Mouse (Mus musculus) intestine, embryonic 16.5 days (tissue): ENCODE data around the gene Dtx1. TPM values are rescaled to one million over a fixed set of nuclear protein-coding genes. Genes with fewer than 3 reads are reported as not detected.

Experiments used
- ATAC-seq: fragments of 200-750 bp; cut with Nextera tagmentation; 2 replicates; pipeline ENCODE4 v1.8.0; 2017; ENCODE audit warnings: moderate TSS enrichment, moderate library complexity
- H3K27ac ChIP-seq: fragments of 300-500 bp; sonication (generic); 2 replicates; pipeline ENCODE4 v1.5.1; 2014; ENCODE audit warnings: mild to moderate bottlenecking, low read length
- H3K27me3 ChIP-seq: fragments of 300-500 bp; sonication (generic); replicated peaks from 2 replicates; pipeline ENCODE4 v1.6.1; 2014; ENCODE audit warnings: low read length, control low read depth, mixed read lengths; ENCODE audit not compliant: control insufficient read depth, insufficient read depth
- H3K36me3 ChIP-seq: fragments of 300-500 bp; sonication (generic); 2 replicates; pipeline ENCODE4 v1.6.1; 2014; ENCODE audit warnings: low read length, control low read depth; ENCODE audit not compliant: control insufficient read depth, insufficient read depth
- H3K4me1 ChIP-seq: fragments of 300-500 bp; sonication (generic); 2 replicates; pipeline ENCODE4 v1.6.1; 2014; ENCODE audit warnings: low read length, control low read depth, mixed read lengths; ENCODE audit not compliant: control insufficient read depth, insufficient read depth
- H3K4me2 ChIP-seq: fragments of 300-500 bp; sonication (generic); 2 replicates; pipeline ENCODE4 v1.6.1; 2014; ENCODE audit warnings: low read depth, low read length, control low read depth
- H3K4me3 ChIP-seq: fragments of 300-500 bp; sonication (generic); 2 replicates; pipeline ENCODE4 v1.5.1; 2014; ENCODE audit warnings: mild to moderate bottlenecking, low read length
- H3K9ac ChIP-seq: fragments of 300-500 bp; sonication (generic); 2 replicates; pipeline ENCODE4 v1.6.1; 2014; ENCODE audit warnings: low read depth, low read length
- H3K9me3 ChIP-seq: fragments of 300-500 bp; sonication (generic); 2 replicates; pipeline ENCODE4 v1.6.1; 2016; ENCODE audit warnings: low read length, control low read depth; ENCODE audit not compliant: control insufficient read depth
- WGBS: fragments of 180-500 bp; shearing (Covaris S2); extraction: QIAGEN DNeasy Blood & Tissue Kit; methylation state at CpG from one replicate; pipeline ENCODE4 v1.1.7; 2014; 5-methylcytosine and 5-hydroxymethylcytosine counted together
- polyA plus RNA-seq: library from polyadenylated mRNA; unstranded; fragments of >200 nt; fragmentation: Nextera tagmentation; extraction: Ambion mirVana; gene quantifications from 2 replicates; pipeline ENCODE4 v1.2.1, GENCODE M21; 2015

Gene Dtx1
- polyA plus RNA-seq, 1 experiment from 2014 or later = 3.0 TPM

- H3K27me3 ChIP-seq = peaks cover 23% of the 10 kb centered on the region
- no peak overlapping the region for H3K4me2 ChIP-seq
- ATAC-seq = no peak
- H3K4me3 ChIP-seq = no peak overlapping the region
- H3K4me1 ChIP-seq = no peaks in the 10 kb centered on the region
- no peaks in the 10 kb centered on the region for H3K36me3 ChIP-seq
- H3K9ac ChIP-seq = no peak overlapping the region
- no peak overlapping the region for H3K27ac ChIP-seq
- 73% methylated on average over 3 of the region's 3 CpGs for WGBS
- no peaks in the 10 kb centered on the region for H3K9me3 ChIP-seq
Measured at GRCm38 (mm10) chr5:120687484-120687851, 24.3 kb downstream of the Dtx1 start.

GRCm38 (mm10) chr5:120686749-120687483 is 24.8 kb downstream of the Dtx1 start:
- Histone ChIP-seq H3K4me3 (no peak overlapping the region), H3K27ac (no peak overlapping the region), H3K4me2 (no peak overlapping the region), H3K36me3 (no peaks in the 10 kb centered on the region), H3K4me1 (no peaks in the 10 kb centered on the region), H3K9ac (no peak overlapping the region), H3K9me3 (no peaks in the 10 kb centered on the region), H3K27me3 (peaks cover 28% of the 10 kb centered on the region)
- WGBS = 71% methylated on average over 6 of the region's 6 CpGs
- ATAC-seq = no peak

- no peaks in the 10 kb centered on the region for H3K36me3 ChIP-seq
- H3K9ac ChIP-seq = no peak overlapping the region
- H3K4me2 ChIP-seq = no peak overlapping the region
- WGBS = 74% methylated on average over 8 of the region's 8 CpGs
- H3K27me3 ChIP-seq = peaks cover 20% of the 10 kb centered on the region
- peaks cover under 1% of the 10 kb centered on the region; the same call in 1 of the 2 replicates for H3K4me1 ChIP-seq
- no peak for ATAC-seq
- no peaks in the 10 kb centered on the region for H3K9me3 ChIP-seq
- no peak overlapping the region for H3K4me3 ChIP-seq
- H3K27ac ChIP-seq = no peak overlapping the region
Measured at GRCm38 (mm10) chr5:120685678-120686077, 26.0 kb downstream of the Dtx1 start.

GRCm38 (mm10) chr5:120682982-120683771 is 28.6 kb downstream of the Dtx1 start:
- WGBS = 12% methylated on average over 24 of the region's 24 CpGs

GRCm38 (mm10) chr5:120680918-120681317 is 30.8 kb downstream of the Dtx1 start:
- H3K9ac ChIP-seq = peak overlapping the region; percentile 50; the same call in 1 of the 2 replicates
- WGBS = 88% methylated on average over 18 of the region's 18 CpGs
- H3K4me2 ChIP-seq = no peak overlapping the region

More at GRCm38 (mm10) chr5:120682982-120683771, 28.6 kb downstream of the Dtx1 start:
- H3K36me3 ChIP-seq = no peaks in the 10 kb centered on the region
- H3K9ac ChIP-seq = no peak overlapping the region
- peaks cover 20% of the 10 kb centered on the region for H3K27me3 ChIP-seq
- H3K27ac ChIP-seq = no peak overlapping the region
- no peak for ATAC-seq
- H3K4me2 ChIP-seq = no peak overlapping the region
- no peaks in the 10 kb centered on the region for H3K9me3 ChIP-seq
- peaks cover 11% of the 10 kb centered on the region for H3K4me1 ChIP-seq
- H3K4me3 ChIP-seq = no peak overlapping the region

GRCm38 (mm10) chr5:120679676-120680555 is 31.8 kb downstream of the Dtx1 start:
- no peaks in the 10 kb centered on the region for H3K36me3 ChIP-seq
- peaks cover 20% of the 10 kb centered on the region for H3K27me3 ChIP-seq
- H3K27ac ChIP-seq = peak overlapping the region; percentile 17; the same call in 1 of the 2 replicates
- peak overlapping the region; percentile 50 for H3K9ac ChIP-seq
- H3K4me2 ChIP-seq = peak overlapping the region; percentile 58
- WGBS = 3% methylated on average over 24 of the region's 24 CpGs
- H3K4me3 ChIP-seq = peak overlapping the region; percentile 34
- peak; percentile 82 for ATAC-seq
- peaks cover 11% of the 10 kb centered on the region for H3K4me1 ChIP-seq
- H3K9me3 ChIP-seq = no peaks in the 10 kb centered on the region

More at GRCm38 (mm10) chr5:120680918-120681317, 30.8 kb downstream of the Dtx1 start:
- Histone ChIP-seq H3K36me3 (no peaks in the 10 kb centered on the region), H3K4me1 (peaks cover 11% of the 10 kb centered on the region), H3K27me3 (peaks cover 20% of the 10 kb centered on the region), H3K4me3 (no peak overlapping the region), H3K9me3 (no peaks in the 10 kb centered on the region), H3K27ac (no peak overlapping the region)
- ATAC-seq = no peak

- no peak overlapping the region for H3K9ac ChIP-seq
- peaks cover 6% of the 10 kb centered on the region for H3K27me3 ChIP-seq
- WGBS = 21% methylated on average over 2 of the region's 2 CpGs
- no peaks in the 10 kb centered on the region for H3K9me3 ChIP-seq
- peaks cover 16% of the 10 kb centered on the region for H3K4me1 ChIP-seq
- no peak for ATAC-seq
- no peak overlapping the region for H3K27ac ChIP-seq
- no peak overlapping the region for H3K4me2 ChIP-seq
- no peaks in the 10 kb centered on the region for H3K36me3 ChIP-seq
- no peak overlapping the region for H3K4me3 ChIP-seq
Measured at GRCm38 (mm10) chr5:120677516-120677915, 34.2 kb downstream of the Dtx1 start.

GRCm38 (mm10) chr5:120674229-120675145 is 37.2 kb downstream of the Dtx1 start:
- H3K4me3 ChIP-seq = no peak overlapping the region
- H3K4me2 ChIP-seq = 0 out of 2 replicates have a peak overlapping the region, but pooled peaks have one; percentile 14
- no peak overlapping the region for H3K27ac ChIP-seq
- H3K4me1 ChIP-seq = peaks cover 7% of the 10 kb centered on the region
- peak; percentile 40; the same call in 1 of the 2 replicates for ATAC-seq
- whole genome bisulfite sequencing = 29% methylated on average over 21 of the region's 21 CpGs
- H3K9ac ChIP-seq = no peak overlapping the region
- H3K36me3 ChIP-seq = no peaks in the 10 kb centered on the region
- no peaks in the 10 kb centered on the region; the same call in 1 of the 2 replicates for H3K27me3 ChIP-seq
- H3K9me3 ChIP-seq = no peaks in the 10 kb centered on the region
